20 mouse cellular contexts compared by ENCODE assay signal in genomic region chr8:106127054-106127453, GRCm38 (mm10). TPM values are rescaled to one million over a fixed set of nuclear protein-coding genes. Genes with fewer than 3 reads are reported as not detected.
DNase-seq lines count a peak whose midpoint lies in the region; ATAC-seq and TF ChIP-seq lines count a peak whose summit lies in the region.
"Had no signal": no experiment of that assay in that cellular context is flagged by ENCODE, and none has a peak within 500 bp of the region (broad histone marks: within the 10 kb centered on the region; RNA-seq: fewer than 3 reads in every experiment).

No protein-coding gene starts in this region.

- no peak overlapping the region for H3K9ac ChIP-seq in lung, embryonic 14.5 days
- no peak overlapping the region for H3K9ac ChIP-seq in MEL (ENCODE audit: control insufficient read depth, low read depth, low read length, poor library complexity, severe bottlenecking)
- H3K9ac ChIP-seq: embryonic facial prominence, embryonic 13.5 days; forebrain, postnatal 0 days; lung, embryonic 15.5 days; midbrain, embryonic 12.5 days had no signal

- 0 out of 2 replicates have a peak, but pooled peaks have one; percentile 9 for TF ChIP-seq CTCF in lung, embryonic 14.5 days (IDR thresholded peaks at IDR 0.05; ENCODE audit: low read depth)
- TF ChIP-seq CTCF in C2C12 (IDR thresholded peaks at IDR 0.05; ENCODE audit: control insufficient read depth, insufficient read depth, insufficient read length), result no peak
- TF ChIP-seq CTCF in MEL (IDR thresholded peaks at IDR 0.05 in 2 of 3, conservative IDR thresholded peaks at IDR 0.05 in 1 of 3; ENCODE audit: control insufficient read depth in 1 of 3, insufficient read depth in 1 of 3, low read depth in 2 of 3, low read length in 3 of 3, poor library complexity in 1 of 3, severe bottlenecking in 1 of 3), result peak in 2 of 3 experiments; percentile 16 to 46; a peak in 3 of 6 replicates

- WGBS in lung, embryonic 14.5 days, result 58% methylated on average over 3 of the region's 3 CpGs

- no peaks in the 10 kb centered on the region for H3K9me3 ChIP-seq in lung, embryonic 14.5 days (ENCODE audit: low read depth, low read length)
- H3K9me3 ChIP-seq in MEL (replicated peaks; ENCODE audit: insufficient read depth, low read length), result no peaks in the 10 kb centered on the region
- H3K9me3 ChIP-seq: embryonic facial prominence, embryonic 13.5 days; lung, embryonic 15.5 days; midbrain, embryonic 12.5 days had no signal

- TF ChIP-seq RAD21 in MEL (IDR thresholded peaks at IDR 0.05; ENCODE audit: low read depth, low read length), result no peak; the same call in 1 of the 2 replicates

- TF ChIP-seq EP300 in MEL (IDR thresholded peaks at IDR 0.05; ENCODE audit: low read depth in 1 of 2, low read length in 2 of 2), result peak; percentile 11 to 30; a peak in 2 of 4 replicates

- DNase-seq in lung, embryonic 14.5 days, result no peak
- DNase-seq in lung, postnatal 4 days, result no peak
- DNase-seq in MEL (ENCODE audit: low read depth, low spot score), result peak; percentile 76
- no peak for DNase-seq in left cerebral cortex, adult 18-20 months (ENCODE audit: low spot score in 2 of 2)
- DNase-seq in right cerebral cortex, postnatal 10 days (ENCODE audit: low spot score in 2 of 2), result no peak
- DNase-seq: cerebellum, adult 9-10 months; forebrain, postnatal 0 days; heart, postnatal 4 days; kidney, adult 2 months; kidney, postnatal 4 days; layer of hippocampus, postnatal 36 days; thymus, postnatal 14 days had no signal

- H3K79me2 ChIP-seq in C2C12 (ENCODE audit: control insufficient read depth, insufficient read depth), result no peaks in the 10 kb centered on the region
- H3K79me2 ChIP-seq in MEL (ENCODE audit: control insufficient read depth, insufficient read depth, low read length, poor library complexity), result no peaks in the 10 kb centered on the region; the same call in 1 of the 2 replicates

- peaks cover 66% of the 10 kb centered on the region for H3K36me3 ChIP-seq in lung, embryonic 14.5 days (ENCODE audit: insufficient read depth)
- H3K36me3 ChIP-seq in C2C12 (ENCODE audit: control insufficient read depth, insufficient read depth), result peaks cover 36% of the 10 kb centered on the region
- H3K36me3 ChIP-seq in MEL (ENCODE audit: control insufficient read depth in 1 of 2, insufficient read depth in 2 of 2, low read length in 2 of 2), result peaks cover 9 to 41% of the 10 kb centered on the region in 2 experiments

- no peaks in the 10 kb centered on the region for H3K4me1 ChIP-seq in lung, embryonic 14.5 days (ENCODE audit: insufficient read depth)
- H3K4me1 ChIP-seq in MEL (ENCODE audit: control insufficient read depth in 1 of 2, insufficient read depth in 2 of 2, low read length in 2 of 2), result peaks cover 19% of the 10 kb centered on the region in 2 experiments
- H3K4me1 ChIP-seq: embryonic facial prominence, embryonic 13.5 days; lung, embryonic 15.5 days; midbrain, embryonic 12.5 days had no signal

- no peak for TF ChIP-seq POLR2A in MEL (IDR thresholded peaks at IDR 0.05; ENCODE audit: control insufficient read depth in 1 of 2, insufficient read depth in 1 of 2, low read depth in 1 of 2, low read length in 2 of 2, poor library complexity in 1 of 2)

- H3K27me3 ChIP-seq in lung, embryonic 14.5 days (ENCODE audit: insufficient read depth, low read length), result no peaks in the 10 kb centered on the region
- no peaks in the 10 kb centered on the region for H3K27me3 ChIP-seq in C2C12 (ENCODE audit: control insufficient read depth, insufficient read depth, insufficient read length)
- no peaks in the 10 kb centered on the region for H3K27me3 ChIP-seq in MEL (ENCODE audit: control insufficient read depth in 1 of 2, insufficient read depth in 2 of 2, low read length in 2 of 2)
- H3K27me3 ChIP-seq: embryonic facial prominence, embryonic 13.5 days; lung, embryonic 15.5 days; midbrain, embryonic 12.5 days; Patski had no signal

- no peak overlapping the region for H3K4me3 ChIP-seq in lung, embryonic 14.5 days (ENCODE audit: low read depth, low read length)
- H3K4me3 ChIP-seq in C2C12 (ENCODE audit: insufficient read depth, poor library complexity, severe bottlenecking) (no peak overlapping the region), MEL (ENCODE audit: control insufficient read depth in 1 of 2, insufficient read depth in 1 of 2, low read depth in 2 of 2, low read length in 2 of 2) (no peak overlapping the region)
- H3K4me3 ChIP-seq: embryonic facial prominence, embryonic 13.5 days; lung, embryonic 15.5 days; midbrain, embryonic 12.5 days had no signal

- H3ac ChIP-seq in C2C12 (ENCODE audit: control insufficient read depth, insufficient read length, low read depth), result no peak overlapping the region

- no peaks in the 10 kb centered on the region for H3K79me3 ChIP-seq in C2C12 (ENCODE audit: low read depth)

- ATAC-seq in lung, embryonic 14.5 days (ENCODE audit: insufficient read depth), result no peak
- ATAC-seq in megakaryocyte progenitor cell, adult 5-6 weeks (replicated peaks; ENCODE audit: poor library complexity), result peak; percentile 47
- ATAC-seq: forebrain, postnatal 0 days; hindbrain, embryonic 16.5 days; Patski had no signal

- H3K27ac ChIP-seq in lung, embryonic 14.5 days (ENCODE audit: low read depth), result no peak overlapping the region
- H3K27ac ChIP-seq in MEL (ENCODE audit: control insufficient read depth, low read depth, low read length), result peak overlapping the region; percentile 9; the same call in 1 of the 2 replicates
- H3K27ac ChIP-seq: embryonic facial prominence, embryonic 13.5 days; lung, embryonic 15.5 days; midbrain, embryonic 12.5 days had no signal

- no peak overlapping the region for H3K4me2 ChIP-seq in lung, embryonic 14.5 days
- H3K4me2 ChIP-seq: embryonic facial prominence, embryonic 13.5 days; lung, embryonic 15.5 days; midbrain, embryonic 12.5 days had no signal

TF ChIP-seq in C2C12, 6 proteins besides CTCF, POLR2A, EP300 and RAD21:
- TF ChIP-seq MYOG (IDR thresholded peaks at IDR 0.05; ENCODE audit: control insufficient read depth, extremely low read depth, insufficient read length) (no peak), FOSL1 (IDR thresholded peaks at IDR 0.05; ENCODE audit: insufficient read depth, low read length, poor library complexity, severe bottlenecking) (no peak), USF1 (IDR thresholded peaks at IDR 0.05; ENCODE audit: low read depth) (peak; percentile 46), MAX (IDR thresholded peaks at IDR 0.05) (peak; percentile 34), MYOD1 (IDR thresholded peaks at IDR 0.05; ENCODE audit: control insufficient read depth, insufficient read length, low read depth) (no peak), CEBPB (IDR thresholded peaks at IDR 0.05; ENCODE audit: low read depth) (no peak)

TF ChIP-seq in MEL, 35 proteins besides CTCF, POLR2A, EP300 and RAD21:
- TF ChIP-seq ETS1 (IDR thresholded peaks at IDR 0.05; ENCODE audit: low read depth, low read length) (no peak), USF1 (IDR thresholded peaks at IDR 0.05; ENCODE audit: low read depth, low read length) (peak; percentile 72), MAX (IDR thresholded peaks at IDR 0.05; ENCODE audit: low read length) (peak; percentile 75), BHLHE40 (IDR thresholded peaks at IDR 0.05; ENCODE audit: borderline replicate concordance, low read depth, low read length) (no peak), KAT2A (conservative IDR thresholded peaks at IDR 0.05; ENCODE audit: low read depth, low read length) (no peak), MYC (IDR thresholded peaks at IDR 0.05; ENCODE audit: low read depth, low read length) (peak; percentile 84), MXI1 (IDR thresholded peaks at IDR 0.05; ENCODE audit: low read depth, low read length) (peak; percentile 71; the same call in 1 of the 2 replicates), RCOR1 (IDR thresholded peaks at IDR 0.05; ENCODE audit: low read depth, low read length) (no peak), TBP (IDR thresholded peaks at IDR 0.05; ENCODE audit: low read depth, low read length) (0 out of 2 replicates have a peak, but pooled peaks have one; percentile 13), GABPA (IDR thresholded peaks at IDR 0.05; ENCODE audit: low read depth, low read length) (0 out of 2 replicates have a peak, but pooled peaks have one; percentile 38), UBTF (IDR thresholded peaks at IDR 0.05; ENCODE audit: borderline replicate concordance, insufficient read depth, low read depth, low read length) (no peak), SIN3A (IDR thresholded peaks at IDR 0.05; ENCODE audit: low read length) (peak; percentile 29; the same call in 1 of the 2 replicates), E2F4 (IDR thresholded peaks at IDR 0.05; ENCODE audit: borderline replicate concordance, low read depth, low read length) (no peak), ZC3H11A (IDR thresholded peaks at IDR 0.05; ENCODE audit: low read depth, low read length) (no peak)

RNA-seq across cellular contexts. Expression of gene Esrp2, which starts 9.7 kb away (rescaled TPM):
- 29.6 and 31.1 TPM in 2 replicates for polyA plus RNA-seq in lung, embryonic 14.5 days (2014; fragmentation: Nextera tagmentation; extraction: Ambion mirVana)
- polyA plus RNA-seq in C2C12 (2012; fragmentation: generic; extraction: Trizol) (0.04 TPM), MEL (2012; ENCODE audit: insufficient read depth in 1 of 2, insufficient read length in 2 of 2, low read depth in 1 of 2, low replicate concordance in 2 of 2, missing spikeins in 1 of 2) (1 to 10 TPM in 1 of 2 experiments, not detected in 1; 4.5 TPM)
- 1.3 and 2.3 TPM in 2 replicates for total RNA-seq in MEL (2012; rRNA removed)
- total RNA-seq in megakaryocyte progenitor cell, adult 5-6 weeks (2015), result not detected in 2 replicates
- not detected in 2 replicates for total RNA-seq in megakaryocyte progenitor cell, adult 5-6 weeks (2017)
- total RNA-seq in left cerebral cortex, adult 18-20 months (2021), result not detected
- total RNA-seq: gastrocnemius, adult 18-20 months; layer of hippocampus, postnatal 36 days had no signal
- polyA plus RNA-seq: forebrain, postnatal 0 days had no signal

RNA-seq across cellular contexts. Expression of gene Pla2g15, which starts 23.1 kb away (rescaled TPM):
- 3.5 and 3.8 TPM in 2 replicates for polyA plus RNA-seq in lung, embryonic 14.5 days (2014; fragmentation: Nextera tagmentation; extraction: Ambion mirVana)
- 13.0 TPM for polyA plus RNA-seq in C2C12 (2012; fragmentation: generic; extraction: Trizol)
- 4.0 and 6.2 TPM in 2 replicates for total RNA-seq in MEL (2012; rRNA removed)
- polyA plus RNA-seq in MEL (2012; ENCODE audit: insufficient read depth in 1 of 2, insufficient read length in 2 of 2, low read depth in 1 of 2, low replicate concordance in 2 of 2, missing spikeins in 1 of 2), result 1 to 10 TPM in 1 of 2 experiments, not detected in 1; 9.4 TPM
- 18.6 and 20.1 TPM in 2 replicates for total RNA-seq in megakaryocyte progenitor cell, adult 5-6 weeks (2015)
- total RNA-seq in megakaryocyte progenitor cell, adult 5-6 weeks (2017), result 16.0 and 18.8 TPM in 2 replicates
- 10 to 100 TPM; 25.8 to 28.3 TPM for total RNA-seq in left cerebral cortex, adult 18-20 months (2021)

RNA-seq across cellular contexts. Expression of gene Slc7a6, which starts 41.6 kb away (rescaled TPM):
- polyA plus RNA-seq in lung, embryonic 14.5 days (2014; fragmentation: Nextera tagmentation; extraction: Ambion mirVana), result 80.6 and 85.0 TPM in 2 replicates
- polyA plus RNA-seq in C2C12 (2012; fragmentation: generic; extraction: Trizol) (21.3 TPM), MEL (2012; ENCODE audit: insufficient read depth in 1 of 2, insufficient read length in 2 of 2, low read depth in 1 of 2, low replicate concordance in 2 of 2, missing spikeins in 1 of 2) (10 to 100 TPM in 1 of 2 experiments, not detected in 1; 48.2 TPM)
- total RNA-seq in MEL (2012; rRNA removed), result 26.2 and 34.4 TPM in 2 replicates
- 25.3 and 32.8 TPM in 2 replicates for total RNA-seq in megakaryocyte progenitor cell, adult 5-6 weeks (2015)
- 20.8 and 27.6 TPM in 2 replicates for total RNA-seq in megakaryocyte progenitor cell, adult 5-6 weeks (2017)
- 10 to 100 TPM; 21.0 to 24.4 TPM for total RNA-seq in left cerebral cortex, adult 18-20 months (2021)
